Mouse (Mus musculus): ENCODE measurements around the gene B3gnt2. TPM values are rescaled to one million over a fixed set of nuclear protein-coding genes. Genes with fewer than 3 reads are reported as not detected.

B3gnt2 gene
- polyA plus RNA-seq, 1 experiment, result 20.5 TPM

GRCm38 (mm10) chr11:22809465-22810096 lies 51.2 kb downstream of the B3gnt2 start:
- H3K27ac ChIP-seq (ENCODE audit: insufficient read depth, low read depth, low read length), result no peak overlapping the region
- no peak overlapping the region for H3K4me3 ChIP-seq (ENCODE audit: insufficient read depth, low read length)
- TF ChIP-seq POLR2A (IDR thresholded peaks at IDR 0.05; ENCODE audit: borderline replicate concordance, low read depth, low read length), result no peak
- TF ChIP-seq CTCF (IDR thresholded peaks at IDR 0.05; ENCODE audit: low read depth, low read length), result no peak
- H3K4me1 ChIP-seq (ENCODE audit: control insufficient read depth, insufficient read depth, low read length), result peaks cover 44% of the 10 kb centered on the region

DNA sequence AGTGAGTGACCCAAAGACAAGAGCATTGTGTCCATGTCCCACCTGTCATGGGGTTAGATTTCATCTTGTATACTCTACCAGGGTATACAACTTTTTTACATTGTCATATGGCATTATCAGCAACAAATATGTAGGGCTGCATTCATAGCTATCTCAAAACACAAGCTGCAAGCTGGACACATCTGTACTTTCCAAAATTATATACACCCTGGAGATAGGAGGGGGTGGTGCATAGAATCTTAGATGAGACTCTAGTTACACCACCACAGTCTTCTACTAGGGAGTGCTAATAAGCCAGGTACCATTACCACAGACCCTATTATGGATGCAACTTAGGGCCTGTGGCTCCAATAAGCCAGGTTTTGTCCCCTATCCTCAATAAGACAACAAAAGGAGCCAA lies 52.7 kb downstream of the B3gnt2 start:
- no peak for TF ChIP-seq POLR2A (IDR thresholded peaks at IDR 0.05; ENCODE audit: borderline replicate concordance, low read depth, low read length)
- TF ChIP-seq CTCF (IDR thresholded peaks at IDR 0.05; ENCODE audit: low read depth, low read length), result no peak
- no peak overlapping the region for H3K27ac ChIP-seq (ENCODE audit: insufficient read depth, low read depth, low read length)
- peaks cover 30% of the 10 kb centered on the region for H3K4me1 ChIP-seq (ENCODE audit: control insufficient read depth, insufficient read depth, low read length)
- no peak overlapping the region for H3K4me3 ChIP-seq (ENCODE audit: insufficient read depth, low read length)

DNA sequence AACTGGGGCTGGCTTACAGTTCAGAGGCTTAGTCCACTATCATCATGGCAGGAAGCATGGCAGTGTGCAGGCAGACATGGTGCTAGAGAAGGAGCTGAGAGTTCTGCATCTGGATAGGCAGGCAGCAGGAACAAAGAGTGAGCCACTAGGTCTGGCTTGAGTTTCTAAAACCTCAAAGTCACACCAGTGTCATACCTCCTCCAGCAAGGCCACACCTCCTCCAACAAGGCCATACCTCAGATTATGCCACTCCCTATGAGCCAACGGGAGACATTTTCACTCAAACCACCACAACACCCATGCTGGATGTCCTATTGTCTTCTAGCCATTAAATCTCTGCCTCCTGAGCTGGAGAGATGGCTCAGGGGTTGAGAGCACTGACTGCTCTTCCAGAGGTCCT lies 55.6 kb downstream of the B3gnt2 start:
- Histone ChIP-seq H3K27ac (ENCODE audit: insufficient read depth, low read depth, low read length) (no peak overlapping the region), H3K4me1 (ENCODE audit: control insufficient read depth, insufficient read depth, low read length) (peaks cover 14% of the 10 kb centered on the region), H3K4me3 (ENCODE audit: insufficient read depth, low read length) (no peak overlapping the region)
- TF ChIP-seq POLR2A (IDR thresholded peaks at IDR 0.05; ENCODE audit: borderline replicate concordance, low read depth, low read length) (no peak), CTCF (IDR thresholded peaks at IDR 0.05; ENCODE audit: low read depth, low read length) (no peak)

DNA sequence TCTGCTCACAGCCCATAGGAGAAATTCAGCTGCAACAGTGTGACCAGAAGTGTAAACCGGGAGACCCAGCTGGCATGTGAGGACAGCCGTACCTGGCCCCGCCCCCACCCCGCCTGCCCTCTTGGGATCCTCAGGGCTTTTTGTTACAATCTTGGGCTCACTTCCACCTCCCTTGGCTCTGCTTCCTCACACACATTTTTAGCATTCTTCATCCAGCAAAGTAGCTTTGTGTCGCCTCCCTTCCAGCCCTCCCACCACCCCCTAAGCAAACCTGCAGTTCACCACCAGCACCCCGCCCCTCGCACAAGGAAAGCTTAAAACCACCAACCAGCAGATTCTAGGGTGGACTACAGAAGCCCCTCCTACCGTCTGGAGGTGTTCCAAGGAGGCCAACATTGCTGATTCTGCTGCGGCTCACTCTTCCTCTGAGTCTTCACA lies 60.8 kb downstream of the B3gnt2 start:
- H3K27ac ChIP-seq (ENCODE audit: insufficient read depth, low read depth, low read length), result no peak overlapping the region
- no peak overlapping the region for H3K4me3 ChIP-seq (ENCODE audit: insufficient read depth, low read length)
- no peak for TF ChIP-seq POLR2A (IDR thresholded peaks at IDR 0.05; ENCODE audit: borderline replicate concordance, low read depth, low read length)
- H3K4me1 ChIP-seq (ENCODE audit: control insufficient read depth, insufficient read depth, low read length), result peaks cover 8% of the 10 kb centered on the region

GRCm38 (mm10) chr11:22798916-22799315 lies 61.8 kb downstream of the B3gnt2 start:
- H3K4me1 ChIP-seq (ENCODE audit: control insufficient read depth, insufficient read depth, low read length), result peaks cover 8% of the 10 kb centered on the region
- no peak for TF ChIP-seq CTCF (IDR thresholded peaks at IDR 0.05; ENCODE audit: low read depth, low read length)
- TF ChIP-seq POLR2A (IDR thresholded peaks at IDR 0.05; ENCODE audit: borderline replicate concordance, low read depth, low read length), result no peak
- H3K27ac ChIP-seq (ENCODE audit: insufficient read depth, low read depth, low read length), result no peak overlapping the region
- no peak overlapping the region for H3K4me3 ChIP-seq (ENCODE audit: insufficient read depth, low read length)

DNA sequence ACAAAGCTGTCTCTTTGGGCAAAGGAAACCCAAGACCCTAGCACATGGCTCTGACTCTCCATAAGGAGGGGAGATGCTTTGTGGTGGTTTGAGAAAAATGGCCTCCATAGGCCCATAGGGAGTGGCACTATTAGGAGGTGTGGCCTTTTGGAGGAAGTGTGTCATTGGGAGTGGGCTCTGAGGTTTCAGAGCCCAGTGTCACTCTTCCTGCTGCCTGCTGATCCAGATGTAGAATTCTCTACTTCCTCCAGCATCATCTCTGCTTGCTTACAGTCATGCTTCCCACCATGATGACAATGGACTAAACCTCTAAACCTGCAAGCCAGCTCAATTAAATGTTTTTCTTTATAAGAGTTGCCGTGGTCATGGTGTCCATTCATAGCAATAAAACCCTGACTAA lies 66.0 kb downstream of the B3gnt2 start:
- TF ChIP-seq CTCF (IDR thresholded peaks at IDR 0.05; ENCODE audit: low read depth, low read length) (no peak), POLR2A (IDR thresholded peaks at IDR 0.05; ENCODE audit: borderline replicate concordance, low read depth, low read length) (no peak)
- peaks cover 9% of the 10 kb centered on the region for H3K4me1 ChIP-seq (ENCODE audit: control insufficient read depth, insufficient read depth, low read length)
- H3K4me3 ChIP-seq (ENCODE audit: insufficient read depth, low read length), result no peak overlapping the region
- H3K27ac ChIP-seq (ENCODE audit: insufficient read depth, low read depth, low read length), result no peak overlapping the region

DNA sequence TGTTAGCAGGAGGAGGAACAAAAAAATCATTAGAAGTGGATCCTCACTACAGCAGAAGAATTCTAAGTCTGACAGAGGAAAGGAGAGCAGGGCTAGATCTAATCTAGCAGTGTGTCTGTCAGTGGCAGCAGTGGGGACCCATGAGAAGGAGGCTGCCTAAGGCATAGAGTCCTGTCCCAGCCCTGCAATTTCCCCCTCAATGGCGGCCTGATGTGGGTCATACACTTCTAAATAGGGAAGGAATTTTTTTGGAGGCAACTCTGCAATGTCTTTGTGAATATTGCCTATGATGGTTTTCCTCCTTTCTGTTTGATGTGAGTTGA lies 66.9 kb downstream of the B3gnt2 start:
- peaks cover 9% of the 10 kb centered on the region for H3K4me1 ChIP-seq (ENCODE audit: control insufficient read depth, insufficient read depth, low read length)
- H3K27ac ChIP-seq (ENCODE audit: insufficient read depth, low read depth, low read length), result no peak overlapping the region
- no peak for TF ChIP-seq CTCF (IDR thresholded peaks at IDR 0.05; ENCODE audit: low read depth, low read length)
- no peak for TF ChIP-seq POLR2A (IDR thresholded peaks at IDR 0.05; ENCODE audit: borderline replicate concordance, low read depth, low read length)

GRCm38 (mm10) chr11:22793176-22793880 lies 67.4 kb downstream of the B3gnt2 start:
- no peak overlapping the region for H3K27ac ChIP-seq (ENCODE audit: insufficient read depth, low read depth, low read length)
- H3K4me1 ChIP-seq (ENCODE audit: control insufficient read depth, insufficient read depth, low read length), result peaks cover 9% of the 10 kb centered on the region
- no peak overlapping the region for H3K4me3 ChIP-seq (ENCODE audit: insufficient read depth, low read length)
- no peak for TF ChIP-seq CTCF (IDR thresholded peaks at IDR 0.05; ENCODE audit: low read depth, low read length)
- TF ChIP-seq POLR2A (IDR thresholded peaks at IDR 0.05; ENCODE audit: borderline replicate concordance, low read depth, low read length), result no peak

More for the DNA sequence above, 66.9 kb downstream of the B3gnt2 start:
- H3K4me3 ChIP-seq (ENCODE audit: insufficient read depth, low read length), result no peak overlapping the region

DNA sequence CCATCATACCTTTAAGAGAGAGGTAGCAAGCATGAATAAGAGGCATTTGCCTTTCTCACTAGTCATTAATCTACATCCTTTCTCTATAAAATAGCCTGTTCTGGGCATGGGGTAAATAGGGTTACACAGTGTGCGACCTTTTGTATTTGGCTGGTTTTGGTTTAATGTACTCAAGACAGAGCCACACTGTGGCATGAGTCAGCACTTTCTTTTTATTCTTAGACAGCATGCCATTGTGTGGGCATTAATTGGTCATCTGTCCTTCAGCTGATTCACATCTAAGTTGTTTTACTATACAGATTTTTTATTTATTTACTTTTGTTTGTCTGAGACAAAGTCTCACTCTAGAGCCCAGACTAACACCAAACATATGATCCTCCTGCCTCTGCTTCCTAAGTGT lies 68.6 kb downstream of the B3gnt2 start:
- Histone ChIP-seq H3K4me1 (ENCODE audit: control insufficient read depth, insufficient read depth, low read length) (peaks cover 9% of the 10 kb centered on the region), H3K4me3 (ENCODE audit: insufficient read depth, low read length) (no peak overlapping the region), H3K27ac (ENCODE audit: insufficient read depth, low read depth, low read length) (no peak overlapping the region)
- no peak for TF ChIP-seq CTCF (IDR thresholded peaks at IDR 0.05; ENCODE audit: low read depth, low read length)

DNA sequence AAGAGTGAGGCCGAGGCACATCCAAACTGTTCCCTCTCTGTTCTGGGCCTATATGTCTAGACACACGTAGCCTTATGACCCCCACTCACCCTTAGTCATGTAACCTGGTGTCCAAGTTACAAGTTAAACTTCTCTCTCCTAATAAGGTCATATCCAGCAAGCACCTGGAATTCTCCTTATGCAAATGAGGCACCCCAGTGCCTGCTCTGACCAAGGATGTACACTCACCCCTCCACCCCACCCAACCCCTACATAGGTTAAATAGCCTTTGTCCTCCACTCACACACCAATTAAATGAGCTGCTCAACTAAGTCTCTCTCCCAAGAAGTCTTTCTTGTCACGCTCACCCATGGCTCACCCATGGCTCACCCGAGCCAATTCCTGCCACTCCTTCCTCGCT lies 69.0 kb downstream of the B3gnt2 start:
- no peak overlapping the region for H3K4me3 ChIP-seq (ENCODE audit: insufficient read depth, low read length)
- H3K4me1 ChIP-seq (ENCODE audit: control insufficient read depth, insufficient read depth, low read length), result peaks cover 9% of the 10 kb centered on the region
- no peak overlapping the region for H3K27ac ChIP-seq (ENCODE audit: insufficient read depth, low read depth, low read length)
- no peak for TF ChIP-seq POLR2A (IDR thresholded peaks at IDR 0.05; ENCODE audit: borderline replicate concordance, low read depth, low read length)
- no peak for TF ChIP-seq CTCF (IDR thresholded peaks at IDR 0.05; ENCODE audit: low read depth, low read length)
